Mouse (Mus musculus): Measurements from ENCODE around the gene Gpm6b.

The Gpm6b gene

GRCm38 (mm10) chrX:166238831-166239460, at the start of gene Gpm6b:
TSS of gene Gpm6b (plus strand) at chrX:166238911.
- DNase-seq = peak; percentile 59

- no peak for DNase-seq
Observed at GRCm38 (mm10) chrX:166196327-166196726, 42.4 kb upstream of the Gpm6b start.

- DNase-seq = no peak
Observed at GRCm38 (mm10) chrX:166198266-166198665, 40.4 kb upstream of the Gpm6b start.

- no peak for DNase-seq
Observed at GRCm38 (mm10) chrX:166199812-166200211, 38.9 kb upstream of the Gpm6b start.

GRCm38 (mm10) chrX:166214576-166214975, 24.1 kb upstream of the Gpm6b start:
- DNase-seq = no peak

- DNase-seq = no peak
Observed at GRCm38 (mm10) chrX:166216248-166216647, 22.5 kb upstream of the Gpm6b start.

- DNase-seq = peak; percentile 47
Observed at GRCm38 (mm10) chrX:166216720-166217119, 22.0 kb upstream of the Gpm6b start.

GRCm38 (mm10) chrX:166219331-166219730, 19.4 kb upstream of the Gpm6b start:
- no peak for DNase-seq

GRCm38 (mm10) chrX:166226856-166227255, 11.9 kb upstream of the Gpm6b start:
- no peak for DNase-seq

GRCm38 (mm10) chrX:166229750-166230149, 9.0 kb upstream of the Gpm6b start:
- no peak for DNase-seq

- DNase-seq = no peak
Observed at GRCm38 (mm10) chrX:166230515-166231267, 8.0 kb upstream of the Gpm6b start.

GRCm38 (mm10) chrX:166236131-166236530, 2.6 kb upstream of the Gpm6b start:
- no peak for DNase-seq

GRCm38 (mm10) chrX:166239520-166239919, 809 bp downstream of the Gpm6b start:
- DNase-seq = no peak

- DNase-seq = no peak
Observed at GRCm38 (mm10) chrX:166240751-166241150, 2.0 kb downstream of the Gpm6b start.

- no peak for DNase-seq
Observed at GRCm38 (mm10) chrX:166243261-166243885, 4.7 kb downstream of the Gpm6b start.

GRCm38 (mm10) chrX:166271489-166271888, 32.8 kb downstream of the Gpm6b start:
- no peak for DNase-seq

- no peak for DNase-seq
Observed at GRCm38 (mm10) chrX:166272646-166273045, 33.9 kb downstream of the Gpm6b start.

- DNase-seq = no peak
Observed at GRCm38 (mm10) chrX:166279861-166280260, 41.1 kb downstream of the Gpm6b start.

GRCm38 (mm10) chrX:166286760-166287483, 48.2 kb downstream of the Gpm6b start:
- no peak for DNase-seq

GRCm38 (mm10) chrX:166291266-166291665, 52.6 kb downstream of the Gpm6b start:
- no peak for DNase-seq

GRCm38 (mm10) chrX:166293465-166293864, 54.8 kb downstream of the Gpm6b start:
- DNase-seq = no peak

GRCm38 (mm10) chrX:166302791-166303190, 64.1 kb downstream of the Gpm6b start:
- DNase-seq = no peak

GRCm38 (mm10) chrX:166304355-166304754, 65.6 kb downstream of the Gpm6b start:
- no peak for DNase-seq

Data from right cerebral cortex, postnatal 25 days (tissue).